Mouse (Mus musculus) forebrain, embryonic 11.5 days (tissue): ENCODE measurements at regions not wholly inside any gene's neighbourhood (a gene's known extent, or its start where the extent isn't known, plus 50 kb on each side); places are given as distances from the start of the nearest gene placed in this dataset.
"Not testable (repeated sequence)": the region's sequence is repeated elsewhere in the genome, so short reads cannot be mapped to it uniquely, and the experiment has no call there.

Source experiments
- ATAC-seq: fragments of 200-750 bp; cut with Nextera tagmentation; replicated peaks from 2 replicates; pipeline ENCODE4 v1.8.0; 2017; ENCODE audit warnings: moderate TSS enrichment; ENCODE audit not compliant: low FRiP score
- DNase-seq: peaks from one replicate; pipeline ENCODE4 v3.0.0-alpha.2; 2017; ENCODE audit warnings: low spot score
- H3K27ac ChIP-seq: fragments of 300-500 bp; sonication (generic); 2 replicates; pipeline ENCODE4 v1.5.1; 2014; ENCODE audit warnings: low read depth, low read length
- H3K27me3 ChIP-seq: fragments of 300-500 bp; sonication (generic); 2 replicates; pipeline ENCODE4 v1.6.1; 2014; ENCODE audit warnings: mild to moderate bottlenecking, low read length, mixed read lengths; ENCODE audit not compliant: control insufficient read depth, insufficient read depth
- H3K36me3 ChIP-seq: fragments of 300-500 bp; sonication (generic); 2 replicates; pipeline ENCODE4 v1.6.1; 2014; ENCODE audit warnings: mild to moderate bottlenecking, low read length, moderate library complexity, mixed read lengths; ENCODE audit not compliant: control insufficient read depth, insufficient read depth
- H3K4me1 ChIP-seq: fragments of 300-500 bp; sonication (generic); replicated peaks from 2 replicates; pipeline ENCODE4 v1.6.1; 2014; ENCODE audit warnings: low read length, mixed read lengths; ENCODE audit not compliant: control insufficient read depth, insufficient read depth
- H3K4me2 ChIP-seq: fragments of 300-500 bp; sonication (generic); 2 replicates; pipeline ENCODE4 v1.6.1; 2014; ENCODE audit warnings: low read depth, mild to moderate bottlenecking, low read length, moderate library complexity, mixed read lengths; ENCODE audit not compliant: severe bottlenecking
- H3K4me3 ChIP-seq: fragments of 300-500 bp; sonication (generic); 2 replicates; pipeline ENCODE4 v1.5.1; 2014; ENCODE audit warnings: low read depth, low read length
- H3K9ac ChIP-seq: fragments of 300-500 bp; sonication (generic); 2 replicates; pipeline ENCODE4 v1.6.1; 2014; ENCODE audit warnings: low read length
- H3K9me3 ChIP-seq: fragments of 300-500 bp; sonication (generic); 2 replicates; pipeline ENCODE4 v1.6.1; 2016; ENCODE audit warnings: low read length, mixed read lengths; ENCODE audit not compliant: control insufficient read depth
- WGBS: fragments of 180-500 bp; shearing (Covaris S2); extraction: QIAGEN DNeasy Blood & Tissue Kit; methylation state at CpG from one replicate; pipeline ENCODE4 v1.1.7; 2014; 5-methylcytosine and 5-hydroxymethylcytosine counted together

GRCm38 (mm10) chr8:71026424-71026890 lies 120.7 kb downstream of the Map1s start:
- 3% methylated on average over 17 of the region's 17 CpGs for WGBS
- H3K9ac ChIP-seq, H3K36me3 ChIP-seq, H3K27ac ChIP-seq, H3K27me3 ChIP-seq, H3K4me1 ChIP-seq, H3K9me3 ChIP-seq: not testable (repeated sequence)
- Histone ChIP-seq H3K4me3 (peak overlapping the region; percentile 10; the same call in 1 of the 2 replicates), H3K4me2 (peak overlapping the region; percentile 32; the same call in 1 of the 2 replicates)
- DNase-seq, result peak; percentile 72
- ATAC-seq, result peak; percentile 91

GRCm38 (mm10) chr8:71028564-71028963 lies 122.8 kb downstream of the Map1s start:
- H3K4me2 ChIP-seq, H3K9ac ChIP-seq, H3K27ac ChIP-seq, H3K4me1 ChIP-seq, H3K36me3 ChIP-seq, DNase-seq, ATAC-seq, H3K9me3 ChIP-seq, H3K4me3 ChIP-seq, H3K27me3 ChIP-seq: not testable (repeated sequence)
- WGBS, result 82% methylated on average over 2 of the region's 2 CpGs
